Mouse (Mus musculus): ENCODE data around the gene Klhl32. TPM values are rescaled to one million over a fixed set of nuclear protein-coding genes. Genes with fewer than 3 reads are reported as not detected.

Klhl32 gene
- polyA plus RNA-seq, 1 experiment, result 0.13 TPM

GRCm38 (mm10) chr4:24568989-24569556 lies 281.9 kb downstream of the Klhl32 start:
- Histone ChIP-seq H3K4me1 (ENCODE audit: control insufficient read depth, insufficient read depth, insufficient read length) (no peaks in the 10 kb centered on the region; the same call in 1 of the 2 replicates), H3K27me3 (ENCODE audit: control insufficient read depth, insufficient read depth, low read length) (no peaks in the 10 kb centered on the region), H3K36me3 (ENCODE audit: control insufficient read depth, insufficient read depth, low read length) (no peaks in the 10 kb centered on the region), H3K27ac (ENCODE audit: insufficient read depth, low read length) (no peak overlapping the region), H3K4me3 (ENCODE audit: extremely low read depth, insufficient read depth, insufficient read length) (no peak overlapping the region)
- no peak for TF ChIP-seq POLR2A (IDR thresholded peaks at IDR 0.05; ENCODE audit: low read depth, low read length)
- TF ChIP-seq CTCF (IDR thresholded peaks at IDR 0.05; ENCODE audit: extremely low read depth, insufficient read depth, insufficient read length, insufficient replicate concordance), result no peak
- WGBS, result 75% methylated on average over 7 of the region's 7 CpGs
- DNase-seq (ENCODE audit: low read depth in 1 of 2, low spot score in 2 of 2), result no peak

GRCm38 (mm10) chr4:24568026-24568425 lies 282.9 kb downstream of the Klhl32 start:
- WGBS, result 59% methylated on average over 6 of the region's 6 CpGs
- Histone ChIP-seq H3K27ac (ENCODE audit: insufficient read depth, low read length) (no peak overlapping the region), H3K4me1 (ENCODE audit: control insufficient read depth, insufficient read depth, insufficient read length) (no peaks in the 10 kb centered on the region; the same call in 1 of the 2 replicates), H3K4me3 (ENCODE audit: extremely low read depth, insufficient read depth, insufficient read length) (no peak overlapping the region), H3K27me3 (ENCODE audit: control insufficient read depth, insufficient read depth, low read length) (no peaks in the 10 kb centered on the region), H3K36me3 (ENCODE audit: control insufficient read depth, insufficient read depth, low read length) (no peaks in the 10 kb centered on the region)
- no peak for TF ChIP-seq POLR2A (IDR thresholded peaks at IDR 0.05; ENCODE audit: low read depth, low read length)
- no peak for TF ChIP-seq CTCF (IDR thresholded peaks at IDR 0.05; ENCODE audit: extremely low read depth, insufficient read depth, insufficient read length, insufficient replicate concordance)
- no peak for DNase-seq (ENCODE audit: low read depth in 1 of 2, low spot score in 2 of 2)

Other genes with a start within 250 kb of the Klhl32 start
- 1.8 and 2.0 TPM in 2 replicates for gene Ndufaf4, start 47.0 kb upstream of the Klhl32 start, polyA plus RNA-seq (2012; rRNA removed)
- 0.23 and 0.49 TPM in 2 replicates for gene Gpr63, start 115.3 kb upstream of the Klhl32 start, polyA plus RNA-seq (2012; rRNA removed)

Measured in spleen, adult 2 months (tissue).